Mouse (Mus musculus): ENCODE results near the gene Grin2c.
A peak's percentile ranks its signal among the peaks of the same experiment; 100 is the strongest.

Grin2c gene

GRCm38 (mm10) chr11:115264136-115264861, 2.7 kb downstream of the Grin2c start:
- no peak for DNase-seq (ENCODE audit: low read depth)

DNA sequence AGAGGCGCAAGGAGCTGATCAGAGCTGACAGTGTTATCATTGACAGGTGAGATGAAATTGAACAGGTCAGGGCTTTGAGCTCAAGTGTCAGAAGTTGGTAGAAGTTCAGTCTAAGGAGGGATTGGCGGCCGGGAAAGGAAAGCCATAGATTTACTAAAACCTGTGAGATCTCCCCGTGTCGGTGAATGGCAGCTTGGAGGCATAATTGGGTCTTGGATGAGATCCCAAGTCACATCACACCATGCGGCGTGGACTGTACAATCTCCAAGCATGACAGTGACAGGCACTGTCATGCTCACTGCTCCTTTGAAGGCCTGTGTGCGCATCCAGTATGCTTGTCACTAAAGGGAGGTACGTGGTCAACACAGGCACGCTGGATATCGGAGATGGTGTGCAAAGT, 4.1 kb downstream of the Grin2c start:
- DNase-seq (ENCODE audit: low read depth), result no peak

DNA sequence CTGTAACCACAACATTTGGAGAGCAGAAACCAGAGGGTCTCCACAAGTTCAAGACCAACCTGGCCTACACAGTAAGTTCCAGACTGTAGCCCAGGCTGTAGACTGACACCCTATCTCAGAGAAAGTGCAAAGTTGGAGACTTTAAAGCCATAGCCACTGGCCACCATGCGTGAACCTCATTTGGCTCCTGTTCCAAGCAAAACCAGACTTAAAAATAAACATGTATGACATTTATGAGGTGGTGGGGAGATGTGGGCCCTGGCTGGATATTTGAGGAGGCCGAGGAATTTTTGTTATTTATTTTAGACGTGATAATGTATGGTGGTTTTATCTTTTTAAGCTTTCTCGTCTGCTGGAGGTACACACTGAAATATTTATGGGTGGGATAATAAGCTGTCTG, 7.9 kb downstream of the Grin2c start:
- DNase-seq (ENCODE audit: low read depth), result no peak

GRCm38 (mm10) chr11:115257775-115258510, 9.1 kb downstream of the Grin2c start:
- DNase-seq (ENCODE audit: low read depth), result no peak

- DNase-seq (ENCODE audit: low read depth), result no peak
Observed at GRCm38 (mm10) chr11:115251258-115251657, 15.8 kb downstream of the Grin2c start.

- no peak for DNase-seq (ENCODE audit: low read depth)
Observed at GRCm38 (mm10) chr11:115250405-115251090, 16.5 kb downstream of the Grin2c start.

- DNase-seq (ENCODE audit: low read depth), result no peak
Observed at GRCm38 (mm10) chr11:115249721-115250404, 17.2 kb downstream of the Grin2c start.

DNA sequence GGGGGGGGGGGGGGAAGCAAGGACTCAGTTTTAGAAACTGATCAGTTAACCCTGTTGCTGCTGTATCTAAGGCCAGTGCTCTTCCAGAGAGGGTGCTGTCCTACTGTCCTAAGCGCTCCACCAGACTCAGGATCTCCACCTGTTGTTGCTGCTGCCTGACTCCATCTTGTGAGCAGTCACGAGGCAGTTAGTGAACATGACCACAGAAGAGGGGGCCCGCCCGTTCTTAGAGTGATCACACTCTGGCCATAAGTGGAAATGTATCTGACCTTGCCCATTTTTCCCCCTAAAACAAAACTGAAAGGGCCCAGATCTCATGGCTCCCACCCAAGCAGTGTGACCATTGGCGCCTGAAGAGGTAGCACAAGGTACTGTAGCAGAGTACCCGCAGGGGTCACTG, 19.1 kb downstream of the Grin2c start:
- DNase-seq (ENCODE audit: low read depth), result no peak

GRCm38 (mm10) chr11:115247240-115247639, 19.8 kb downstream of the Grin2c start:
- no peak for DNase-seq (ENCODE audit: low read depth)

- DNase-seq (ENCODE audit: low read depth), result no peak
Observed at GRCm38 (mm10) chr11:115246386-115246785, 20.7 kb downstream of the Grin2c start.

GRCm38 (mm10) chr11:115244840-115245239, 22.2 kb downstream of the Grin2c start:
- DNase-seq (ENCODE audit: low read depth), result no peak

GRCm38 (mm10) chr11:115243783-115244182, 23.3 kb downstream of the Grin2c start:
- DNase-seq (ENCODE audit: low read depth), result no peak

DNA sequence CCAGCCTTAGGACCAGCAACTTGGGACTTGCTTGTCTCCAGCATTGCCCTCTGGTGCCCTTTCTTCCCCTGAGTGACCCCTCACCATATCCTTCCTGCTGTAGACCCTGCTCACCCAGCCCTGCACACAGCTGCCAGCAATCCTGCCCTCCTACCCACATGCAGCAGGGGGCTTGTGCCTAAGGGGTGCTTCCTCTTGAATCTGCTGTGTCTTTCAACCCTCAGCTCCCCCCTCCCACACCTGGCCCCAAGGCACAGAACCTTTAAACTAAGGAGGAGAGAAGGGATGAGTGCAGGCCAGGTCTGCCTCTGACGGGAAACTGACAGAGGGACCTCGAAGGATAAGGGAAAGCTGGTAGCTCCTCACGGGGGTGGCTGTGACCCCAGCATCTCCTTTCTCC, 24.3 kb downstream of the Grin2c start:
- DNase-seq (ENCODE audit: low read depth), result no peak

GRCm38 (mm10) chr11:115241402-115241801, 25.6 kb downstream of the Grin2c start:
- no peak for DNase-seq (ENCODE audit: low read depth)

DNA sequence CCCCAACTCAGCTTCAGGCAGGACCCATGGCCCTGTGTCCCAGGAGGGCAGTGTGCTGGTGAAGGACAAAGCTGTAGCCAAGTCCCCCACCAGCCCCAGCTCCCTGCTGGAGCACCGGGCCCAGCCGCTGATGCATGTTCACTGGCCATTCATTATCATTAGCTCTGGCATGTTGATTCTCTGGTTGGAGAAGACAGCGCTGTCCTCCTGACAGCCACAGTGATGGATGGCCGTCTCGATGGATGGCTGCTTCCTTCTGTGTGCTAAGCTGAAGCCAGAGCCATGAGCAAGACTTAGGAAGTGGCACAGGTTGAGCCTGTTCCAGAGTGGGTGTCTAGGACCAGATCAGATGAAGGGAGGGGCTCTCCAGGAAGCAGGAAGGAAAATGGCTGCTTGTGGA, 30.5 kb downstream of the Grin2c start:
- DNase-seq (ENCODE audit: low read depth), result no peak

GRCm38 (mm10) chr11:115234320-115235044, 32.6 kb downstream of the Grin2c start:
- no peak for DNase-seq (ENCODE audit: low read depth)

DNA sequence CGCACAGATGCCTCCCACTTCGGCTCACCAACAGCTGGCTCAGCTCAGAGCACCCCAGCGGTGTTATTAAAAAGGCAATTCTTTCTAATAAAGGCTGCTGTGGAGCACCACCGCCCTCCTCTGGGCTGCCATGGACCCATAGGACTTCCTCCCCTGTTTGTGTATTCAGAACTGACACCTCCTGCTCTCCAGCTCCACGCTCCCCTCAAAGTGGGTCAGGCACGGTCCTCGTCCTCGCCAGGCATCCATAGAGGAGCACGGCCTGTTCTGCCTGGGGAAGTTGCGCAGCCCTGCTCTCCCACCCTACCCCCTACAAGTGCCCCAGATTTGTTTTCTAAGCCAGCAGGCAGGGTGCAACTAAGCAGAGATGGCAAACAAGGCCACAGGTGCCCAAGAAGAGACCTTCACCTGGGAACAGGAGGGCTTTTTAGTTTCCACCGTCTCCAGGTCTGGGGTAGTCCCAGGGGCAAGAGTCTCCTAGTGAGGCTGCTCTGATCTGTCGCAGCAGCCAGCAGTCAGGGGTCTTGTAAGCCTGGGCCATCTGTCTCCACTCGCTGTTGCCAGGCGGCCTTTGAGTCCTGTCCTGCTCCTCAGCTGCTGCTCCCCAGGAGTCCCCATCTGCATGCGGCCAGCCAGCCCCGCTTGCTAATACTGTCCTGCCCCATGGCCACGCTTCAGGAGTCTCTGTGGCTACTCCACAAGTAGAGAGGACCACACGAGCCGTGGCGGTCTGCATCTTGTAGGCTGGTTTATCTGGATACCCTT, 33.3 kb downstream of the Grin2c start:
- no peak for DNase-seq (ENCODE audit: low read depth)

- DNase-seq (ENCODE audit: low read depth), result no peak
Observed at GRCm38 (mm10) chr11:115232889-115233288, 34.2 kb downstream of the Grin2c start.

DNA sequence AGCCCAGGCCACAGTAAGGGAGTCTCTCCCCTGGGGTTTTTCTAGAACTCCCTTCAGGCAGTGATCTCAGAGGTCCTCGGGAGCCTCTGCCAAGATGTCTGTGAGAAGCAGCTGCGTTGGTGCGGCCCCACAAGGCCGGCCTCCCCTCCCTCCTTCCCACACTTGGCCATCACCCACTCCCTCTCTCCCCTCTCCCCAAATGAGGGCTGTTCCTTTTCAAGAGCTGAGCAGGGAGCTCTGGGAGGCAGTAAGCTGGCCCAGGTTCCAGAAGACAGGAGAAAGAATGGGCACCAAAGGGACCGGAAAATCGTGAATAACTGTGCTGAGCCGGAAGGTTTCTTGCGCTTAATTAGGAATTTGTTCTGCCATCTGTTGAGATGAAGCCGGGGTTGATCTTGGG, 35.1 kb downstream of the Grin2c start:
- DNase-seq (ENCODE audit: low read depth), result no peak

GRCm38 (mm10) chr11:115231168-115231915, 35.7 kb downstream of the Grin2c start:
- peak; percentile 42 for DNase-seq (ENCODE audit: low read depth)
